Mouse (Mus musculus) lung, adult 2 months (tissue): ENCODE data around the gene Rspry1.

Source experiments
- CTCF ChIP-seq: fragments of 200-500 bp; IDR thresholded peaks from 2 replicates; pipeline ENCODE4 v1.5.1; 2011; ENCODE audit warnings: mild to moderate bottlenecking, low read length, control low read depth; ENCODE audit not compliant: insufficient read depth
- POLR2A ChIP-seq: fragments of 200-500 bp; IDR thresholded peaks from 2 replicates; pipeline ENCODE4 v1.6.1; 2011; ENCODE audit warnings: low read depth, mild to moderate bottlenecking, control low read depth, low read length, borderline replicate concordance; ENCODE audit errors: extremely low read depth

DNA sequence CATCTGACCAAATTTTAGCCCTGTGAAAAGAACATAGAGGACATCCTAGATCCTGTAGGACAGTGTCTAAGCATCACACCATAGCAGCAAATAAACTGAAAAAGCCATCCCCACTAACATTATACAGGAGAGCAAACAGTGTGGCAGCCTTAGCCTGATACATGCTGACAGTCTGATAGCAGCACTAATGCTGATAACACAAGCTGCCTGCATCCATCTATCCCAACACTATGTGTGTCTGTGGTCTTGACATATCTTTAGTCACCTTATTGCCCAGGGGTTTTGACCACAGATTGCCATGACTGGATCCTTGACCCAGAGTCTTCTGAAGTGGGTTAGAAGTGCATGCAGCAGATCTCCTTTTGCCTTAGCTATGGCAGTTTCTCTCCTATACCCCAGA is 53.3 kb downstream of the Rspry1 start:
- TF ChIP-seq POLR2A (no peak), CTCF (no peak)
